Mouse (Mus musculus): ENCODE results near the gene Aox1.

The Aox1 gene

DNA sequence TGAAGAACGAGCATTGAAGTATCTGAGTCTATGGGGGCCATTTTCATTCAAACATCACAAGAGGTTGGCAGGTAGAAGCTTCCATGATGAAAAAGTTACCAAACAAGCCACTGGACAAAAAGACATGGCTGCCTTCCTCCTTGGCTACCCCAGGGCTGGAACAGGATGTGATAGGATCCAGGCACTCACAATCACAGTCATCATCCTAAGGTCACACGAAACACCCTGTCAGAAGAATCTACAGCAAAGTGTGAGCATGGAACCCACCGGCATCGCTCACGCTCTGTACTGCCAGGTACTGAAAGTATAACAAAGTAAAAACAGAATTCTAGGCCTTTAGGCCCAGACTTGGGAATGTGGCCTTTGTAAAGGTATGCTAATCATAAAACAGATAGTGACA lies 80.5 kb downstream of the Aox1 start:
- no peak for DNase-seq (ENCODE audit: low spot score)

DNA sequence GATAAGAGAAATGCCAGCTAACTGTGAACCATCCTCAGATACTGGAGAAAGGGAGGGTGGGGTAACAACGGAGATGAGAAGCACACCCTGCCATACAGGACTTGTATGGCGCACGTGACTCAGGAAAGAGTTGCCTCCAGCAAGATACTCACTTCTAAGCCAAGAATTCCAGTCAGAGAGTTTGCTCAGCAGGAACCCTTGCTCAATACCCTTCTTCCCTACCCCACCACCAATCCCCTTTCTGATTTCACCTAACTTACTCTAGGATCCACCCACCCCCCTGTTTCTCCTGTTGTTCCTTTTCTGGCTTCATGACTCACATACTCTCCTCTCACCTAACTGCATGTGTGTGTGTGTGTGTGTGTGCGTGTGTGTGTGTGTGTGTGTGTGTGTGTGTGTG lies 81.6 kb downstream of the Aox1 start:
- no peak for DNase-seq (ENCODE audit: low spot score)

DNA sequence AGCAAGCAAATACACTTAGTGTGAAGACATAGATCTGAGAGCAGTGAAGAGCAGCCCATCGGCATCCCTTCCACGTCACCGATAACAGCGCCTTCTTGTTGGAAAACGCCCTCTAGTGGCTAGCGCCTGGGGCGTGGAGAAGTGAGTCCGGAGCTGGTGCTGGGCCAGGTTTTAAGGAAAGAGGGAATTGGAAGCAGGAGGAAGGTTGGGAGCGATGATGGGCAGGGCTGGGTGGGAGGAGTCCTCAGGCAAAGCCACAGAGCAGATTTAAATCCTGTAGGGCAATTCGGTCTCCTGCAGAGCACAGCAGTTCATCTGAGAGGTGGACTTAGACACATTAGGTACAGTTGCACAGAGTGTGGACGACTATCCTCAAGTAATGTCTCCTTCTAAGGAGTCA lies 83.1 kb downstream of the Aox1 start, which contains the start of gene Aox3:
Aox3 (plus strand) TSS at position 251 of the 400 bp plus-strand sequence.
- peak; percentile 74 for DNase-seq (ENCODE audit: low spot score)

DNA sequence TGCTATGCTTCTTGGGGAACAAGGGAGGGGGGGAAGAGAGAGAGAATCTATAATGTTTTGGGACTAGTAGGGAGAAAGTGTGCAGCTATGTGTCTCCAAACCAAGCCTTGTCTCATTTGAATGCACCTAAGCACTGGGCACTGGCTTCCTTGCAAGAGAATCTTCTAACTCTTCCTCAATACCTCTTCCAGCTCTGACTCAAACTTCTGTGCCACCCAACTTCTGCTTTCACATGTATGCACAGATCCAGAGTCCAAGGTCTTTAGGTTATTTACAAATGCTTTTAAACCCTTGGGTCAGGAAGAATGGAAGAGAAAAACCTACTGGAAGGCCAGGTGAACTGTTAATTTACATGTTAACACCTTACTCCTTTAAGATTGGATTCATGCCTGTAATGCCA lies 83.7 kb downstream of the Aox1 start:
- no peak for DNase-seq (ENCODE audit: low spot score)

DNA sequence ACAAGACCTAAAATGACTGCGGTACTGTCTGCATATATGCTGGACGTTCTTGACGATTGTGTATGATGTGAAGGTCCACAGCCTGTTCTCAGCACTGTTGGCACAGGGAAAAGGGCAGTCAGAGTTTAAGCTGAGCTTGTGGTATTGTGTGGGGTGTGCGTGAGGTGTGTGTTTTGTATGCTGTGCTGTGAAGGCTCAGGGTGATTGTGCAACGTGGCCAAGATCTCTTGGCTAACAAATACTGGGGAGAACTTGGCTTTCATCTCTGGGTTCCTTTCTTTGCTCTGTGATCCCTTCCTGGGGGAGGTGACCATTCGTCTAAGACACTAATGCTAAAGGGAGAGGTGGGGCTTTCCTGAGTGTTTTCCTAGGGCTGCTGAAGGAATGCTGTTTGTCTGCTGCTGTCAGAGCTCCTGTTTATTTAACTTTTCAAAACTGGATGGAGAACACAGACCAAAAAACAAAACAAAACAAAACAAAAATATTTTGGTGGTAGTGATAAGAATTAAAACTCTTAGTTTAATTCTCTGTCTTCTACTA lies 84.4 kb downstream of the Aox1 start:
- no peak for DNase-seq (ENCODE audit: low spot score)

DNA sequence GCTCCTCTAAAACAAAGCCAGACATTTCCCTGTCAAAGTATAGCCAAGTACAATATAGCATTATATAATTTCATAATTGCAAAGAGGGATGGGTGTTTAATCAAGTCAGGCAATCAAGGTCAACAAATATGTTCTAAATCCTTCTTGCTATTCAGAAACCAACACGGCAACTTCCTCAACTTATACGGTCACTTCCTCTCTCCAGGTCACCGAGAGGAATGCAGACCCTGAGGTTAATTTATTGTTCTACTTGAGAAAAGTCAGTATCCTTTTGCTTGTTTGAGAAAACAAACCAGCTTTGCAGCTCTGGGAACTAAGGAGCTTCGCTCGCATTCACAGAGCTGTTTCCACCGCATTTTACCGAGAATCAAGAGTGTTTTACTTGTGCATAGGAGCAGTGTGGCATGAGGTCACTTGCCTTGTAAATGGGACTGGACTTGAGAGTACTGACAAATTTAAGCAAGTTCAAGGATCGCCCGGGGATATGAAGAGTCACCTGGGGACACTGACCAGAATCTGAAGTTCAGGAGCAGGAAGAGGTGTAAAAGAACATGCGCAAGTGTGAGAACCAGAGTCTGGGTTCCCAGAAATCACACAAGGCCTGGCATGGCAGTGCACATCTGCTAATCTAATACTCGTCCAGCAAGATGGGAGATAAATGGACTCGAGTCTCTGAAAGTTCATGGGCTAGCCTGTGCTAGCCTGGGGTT lies 85.1 kb downstream of the Aox1 start:
- DNase-seq (ENCODE audit: low spot score), result no peak

DNA sequence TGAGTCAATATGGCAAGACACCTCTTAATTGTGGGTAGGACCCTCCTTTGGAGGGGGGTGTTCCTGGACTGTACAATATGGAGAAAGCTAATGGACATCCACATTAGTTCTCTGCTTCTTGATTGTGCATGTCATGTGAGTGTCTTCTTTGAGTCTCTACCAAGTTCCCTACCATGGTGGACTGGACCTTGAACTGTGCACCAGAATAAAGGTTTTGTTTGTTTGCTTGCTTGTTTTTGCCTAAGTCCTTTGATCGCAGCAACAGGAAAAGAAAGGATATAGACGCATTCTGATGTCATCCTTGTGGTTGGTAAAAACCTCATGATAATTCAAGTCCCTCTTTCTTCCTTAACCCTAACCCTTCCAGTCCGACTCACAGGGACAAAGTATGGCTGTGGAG lies 88.5 kb downstream of the Aox1 start:
- DNase-seq (ENCODE audit: low spot score), result no peak

DNA sequence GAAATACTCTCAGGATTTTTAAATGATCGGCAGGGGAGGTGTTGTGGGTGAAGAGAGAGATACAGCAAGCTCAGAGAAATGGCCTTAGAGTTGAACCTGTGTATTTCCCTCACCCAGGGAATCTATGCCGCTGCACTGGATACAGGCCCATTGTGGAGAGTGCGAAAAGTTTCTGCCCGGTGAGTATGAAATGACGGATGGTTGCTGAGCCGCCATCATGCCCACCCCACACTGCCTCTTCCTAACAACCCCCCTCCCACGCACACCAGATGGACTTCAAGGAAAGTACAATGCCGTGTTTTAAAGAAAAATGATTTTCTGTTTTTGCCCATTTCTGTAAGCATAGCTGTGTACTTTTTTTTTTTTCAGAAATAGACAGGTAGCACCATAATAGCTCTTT lies 95.2 kb downstream of the Aox1 start:
- no peak for DNase-seq (ENCODE audit: low spot score)

DNA sequence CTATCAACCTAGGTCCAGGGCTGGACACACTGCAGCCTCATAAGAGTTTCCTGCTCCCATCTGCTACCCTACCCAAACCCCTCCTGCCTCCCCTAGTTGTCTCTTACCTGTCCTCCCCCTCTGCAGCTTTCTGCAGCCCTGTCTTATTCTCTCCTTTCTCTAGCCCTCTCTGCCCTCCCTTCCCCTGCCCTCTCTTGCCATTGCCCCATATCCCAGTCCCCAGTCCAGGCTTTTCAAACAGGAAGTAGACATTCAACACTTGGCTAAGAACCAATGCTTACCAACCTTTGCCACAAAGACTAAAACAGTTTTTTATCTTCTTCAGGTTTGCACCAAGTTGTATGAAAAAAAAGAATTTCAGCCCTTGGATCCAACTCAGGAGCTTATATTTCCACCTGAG lies 108.2 kb downstream of the Aox1 start:
- DNase-seq (ENCODE audit: low spot score), result no peak

DNA sequence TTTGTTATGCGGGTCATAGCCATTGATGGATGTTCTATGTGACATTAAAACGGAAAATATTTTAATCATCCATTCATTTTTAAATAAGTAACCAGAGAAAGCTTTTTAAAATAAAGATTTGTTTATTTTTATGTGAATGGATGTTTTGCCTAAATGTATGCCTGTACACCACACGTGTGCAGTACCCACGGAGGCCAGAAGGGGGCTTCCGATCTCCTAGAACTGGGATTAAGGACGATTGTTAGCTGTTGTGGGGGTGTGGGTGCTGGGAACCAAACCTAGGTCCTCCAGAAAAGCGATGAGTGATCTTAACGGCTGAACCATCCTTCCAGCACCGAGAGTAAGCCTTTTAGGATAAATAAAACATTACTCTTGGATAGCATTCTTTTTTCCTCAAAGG lies 109.3 kb downstream of the Aox1 start:
- DNase-seq (ENCODE audit: low spot score), result no peak

DNA sequence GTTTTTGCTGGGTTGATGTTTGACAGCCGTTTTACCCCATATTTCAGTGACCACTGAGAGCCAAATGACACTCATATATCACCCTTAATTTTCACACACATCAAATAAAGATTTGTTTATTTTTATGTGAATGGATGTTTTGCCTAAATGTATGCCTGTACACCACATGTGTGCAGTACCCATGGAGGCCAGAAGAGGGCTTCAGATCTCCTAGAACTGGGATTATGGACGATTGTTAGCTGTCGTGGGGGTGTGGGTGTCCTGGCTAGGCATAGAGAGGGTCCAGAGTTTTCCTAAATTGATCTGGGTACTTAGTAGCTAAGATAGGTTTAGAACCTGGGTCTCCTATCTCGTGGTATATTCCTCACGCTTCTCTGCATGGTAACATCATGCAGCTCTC lies 110.9 kb downstream of the Aox1 start:
- no peak for DNase-seq (ENCODE audit: low spot score)

DNA sequence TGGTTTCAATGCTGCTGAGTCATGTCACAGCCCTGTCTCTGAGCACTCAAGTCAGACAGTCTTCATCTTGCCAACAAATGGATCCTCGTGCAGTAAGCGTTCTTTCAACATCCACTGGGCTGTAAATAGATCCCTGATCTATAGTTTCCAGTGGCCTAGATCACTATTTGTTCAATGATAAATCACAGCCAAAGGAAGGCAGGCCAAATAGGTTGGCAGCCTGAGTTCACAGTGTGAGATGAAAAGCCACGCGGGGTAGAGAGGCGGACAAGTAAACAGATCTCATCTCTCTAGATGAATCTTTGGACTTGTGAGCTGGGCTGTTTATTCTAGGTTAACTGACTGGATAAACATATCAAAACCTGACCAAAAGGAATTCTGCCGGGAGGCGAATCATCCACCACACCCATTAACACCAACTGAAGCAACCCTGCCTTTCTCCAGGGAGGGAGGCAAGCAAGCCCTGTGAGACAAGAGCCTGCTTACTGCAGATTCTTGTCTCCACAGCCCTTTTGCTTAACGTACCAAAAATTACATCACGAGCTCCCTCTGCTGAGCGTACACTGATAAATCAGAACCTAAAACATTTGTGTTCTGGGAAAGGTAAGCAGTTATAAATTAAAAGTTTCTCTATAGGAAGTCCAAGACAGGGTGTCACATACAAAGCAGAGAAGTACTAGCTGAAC lies 114.8 kb downstream of the Aox1 start:
- no peak for DNase-seq (ENCODE audit: low spot score)

DNA sequence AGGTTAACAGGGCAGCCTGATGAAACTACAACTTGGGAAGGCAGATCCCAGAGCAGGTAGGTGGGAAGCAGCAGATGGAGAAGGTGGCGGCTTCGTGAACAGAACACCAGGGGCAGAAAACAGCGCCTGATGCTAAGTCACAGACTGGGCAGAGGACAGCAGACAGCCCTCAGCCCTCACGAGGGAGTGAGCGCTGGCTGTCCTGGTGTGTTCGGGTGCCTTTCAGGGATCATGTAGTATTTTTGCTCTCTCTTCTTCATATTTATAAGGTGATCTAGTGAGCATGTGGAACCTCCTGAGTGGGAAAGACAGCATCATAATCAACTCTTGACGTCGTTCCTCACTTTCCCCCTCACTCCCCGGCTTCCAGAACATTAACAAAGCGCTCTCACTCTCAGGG lies 116.3 kb downstream of the Aox1 start:
- no peak for DNase-seq (ENCODE audit: low spot score)

DNA sequence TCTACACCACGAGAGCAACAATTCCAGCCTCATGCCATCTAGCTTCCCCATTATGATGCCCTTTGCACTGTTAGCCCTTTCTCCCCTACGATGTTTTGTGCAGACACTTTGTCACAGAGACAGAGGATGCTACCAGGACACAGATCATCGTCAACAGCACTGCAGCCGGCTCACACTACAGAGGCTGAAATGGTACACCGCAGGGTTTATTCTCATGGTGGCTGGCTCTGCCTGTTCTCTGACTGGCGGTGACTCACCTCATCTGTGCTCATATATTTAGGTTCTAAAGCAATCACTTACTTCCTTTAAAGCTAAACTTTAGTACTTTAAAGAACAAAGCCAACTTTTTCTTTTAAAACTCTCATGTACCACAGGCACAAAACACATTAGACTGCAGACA lies 118.0 kb downstream of the Aox1 start:
- DNase-seq (ENCODE audit: low spot score), result no peak

DNA sequence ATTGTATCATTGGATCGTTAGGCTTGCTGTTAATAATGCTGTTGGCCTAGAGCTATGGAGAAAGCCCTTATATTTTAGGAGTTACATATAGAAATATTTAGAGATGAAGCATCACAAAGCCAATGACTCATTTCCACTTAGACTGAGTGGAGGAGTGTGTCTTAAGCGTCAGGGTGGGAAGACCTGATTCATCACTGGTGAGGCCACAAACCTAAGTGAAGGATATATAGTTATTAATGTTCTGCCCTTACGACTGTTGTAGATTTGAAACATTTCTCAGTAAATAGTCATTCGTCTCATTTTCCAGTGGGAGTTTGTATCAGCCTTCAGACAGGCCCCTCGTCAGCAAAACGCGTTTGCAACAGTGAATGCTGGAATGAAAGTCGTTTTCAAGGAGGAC lies 122.5 kb downstream of the Aox1 start:
- DNase-seq (ENCODE audit: low spot score), result no peak
